Mouse (Mus musculus): ENCODE data around the gene Hcrtr2. TPM values are rescaled to one million over a fixed set of nuclear protein-coding genes. Genes with fewer than 3 reads are reported as not detected.

Hcrtr2 gene
- total and polyA plus RNA-seq, 3 experiments: not detected

GRCm38 (mm10) chr9:76196917-76197316, 126.7 kb downstream of the Hcrtr2 start:
- Histone ChIP-seq H3K4me3 (ENCODE audit: control insufficient read depth in 1 of 2, insufficient read depth in 1 of 2, low read depth in 2 of 2, low read length in 2 of 2) (no peak overlapping the region), H3K36me3 (ENCODE audit: control insufficient read depth in 1 of 2, insufficient read depth in 2 of 2, low read length in 2 of 2) (no peaks in the 10 kb centered on the region)
- DNase-seq (ENCODE audit: low read depth, low spot score): no peak

GRCm38 (mm10) chr9:76179221-76179620, 144.4 kb downstream of the Hcrtr2 start:
- Histone ChIP-seq H3K4me3 (ENCODE audit: control insufficient read depth in 1 of 2, insufficient read depth in 1 of 2, low read depth in 2 of 2, low read length in 2 of 2) (no peak overlapping the region), H3K27ac (ENCODE audit: control insufficient read depth, low read depth, low read length) (no peak overlapping the region), H3K27me3 (ENCODE audit: control insufficient read depth in 1 of 2, insufficient read depth in 2 of 2, low read length in 2 of 2) (no peaks in the 10 kb centered on the region), H3K4me1 (ENCODE audit: control insufficient read depth in 1 of 2, insufficient read depth in 2 of 2, low read length in 2 of 2) (no peaks in the 10 kb centered on the region), H3K36me3 (ENCODE audit: control insufficient read depth in 1 of 2, insufficient read depth in 2 of 2, low read length in 2 of 2) (no peaks in the 10 kb centered on the region), H3K9ac (ENCODE audit: control insufficient read depth, low read depth, low read length, poor library complexity, severe bottlenecking) (no peak overlapping the region), H3K79me2 (ENCODE audit: control insufficient read depth, insufficient read depth, low read length, poor library complexity) (no peaks in the 10 kb centered on the region), H3K9me3 (replicated peaks; ENCODE audit: insufficient read depth, low read length) (no peaks in the 10 kb centered on the region)
- no peak for TF ChIP-seq JUND (IDR thresholded peaks at IDR 0.05; ENCODE audit: low read depth, low read length)
- TF ChIP-seq USF1 (IDR thresholded peaks at IDR 0.05; ENCODE audit: low read depth, low read length): no peak
- no peak for TF ChIP-seq EP300 (IDR thresholded peaks at IDR 0.05; ENCODE audit: low read depth in 1 of 2, low read length in 2 of 2)
- no peak for TF ChIP-seq POLR2A (IDR thresholded peaks at IDR 0.05; ENCODE audit: control insufficient read depth in 1 of 2, insufficient read depth in 1 of 2, low read depth in 1 of 2, low read length in 2 of 2, poor library complexity in 1 of 2)
- TF ChIP-seq MYC (IDR thresholded peaks at IDR 0.05; ENCODE audit: low read depth, low read length): no peak
- TF ChIP-seq KAT2A (conservative IDR thresholded peaks at IDR 0.05; ENCODE audit: low read depth, low read length): no peak
- TF ChIP-seq ZMIZ1 (IDR thresholded peaks at IDR 0.05; ENCODE audit: low read depth, low read length): no peak
- TF ChIP-seq MAX (IDR thresholded peaks at IDR 0.05; ENCODE audit: low read length): no peak
- TF ChIP-seq MXI1 (IDR thresholded peaks at IDR 0.05; ENCODE audit: low read depth, low read length): no peak
- no peak for TF ChIP-seq MEF2A (IDR thresholded peaks at IDR 0.05; ENCODE audit: extremely low read depth, insufficient replicate concordance, low read depth, low read length, poor library complexity, severe bottlenecking)
- no peak for TF ChIP-seq CTCF (IDR thresholded peaks at IDR 0.05 in 2 of 3, conservative IDR thresholded peaks at IDR 0.05 in 1 of 3; ENCODE audit: control insufficient read depth in 1 of 3, insufficient read depth in 1 of 3, low read depth in 2 of 3, low read length in 3 of 3, poor library complexity in 1 of 3, severe bottlenecking in 1 of 3)
- no peak for TF ChIP-seq MAZ (IDR thresholded peaks at IDR 0.05; ENCODE audit: low read depth, low read length)
- no peak for TF ChIP-seq HCFC1 (IDR thresholded peaks at IDR 0.05; ENCODE audit: low read depth, low read length)
- DNase-seq (ENCODE audit: low read depth, low spot score): no peak

More at GRCm38 (mm10) chr9:76196917-76197316, 126.7 kb downstream of the Hcrtr2 start:
- no peaks in the 10 kb centered on the region for H3K79me2 ChIP-seq (ENCODE audit: control insufficient read depth, insufficient read depth, low read length, poor library complexity)
- no peaks in the 10 kb centered on the region for H3K27me3 ChIP-seq (ENCODE audit: control insufficient read depth in 1 of 2, insufficient read depth in 2 of 2, low read length in 2 of 2)
- TF ChIP-seq MXI1 (IDR thresholded peaks at IDR 0.05; ENCODE audit: low read depth, low read length): no peak
- TF ChIP-seq CTCF (IDR thresholded peaks at IDR 0.05 in 2 of 3, conservative IDR thresholded peaks at IDR 0.05 in 1 of 3; ENCODE audit: control insufficient read depth in 1 of 3, insufficient read depth in 1 of 3, low read depth in 2 of 3, low read length in 3 of 3, poor library complexity in 1 of 3, severe bottlenecking in 1 of 3): no peak
- no peak overlapping the region for H3K27ac ChIP-seq (ENCODE audit: control insufficient read depth, low read depth, low read length)
- H3K4me1 ChIP-seq (ENCODE audit: control insufficient read depth in 1 of 2, insufficient read depth in 2 of 2, low read length in 2 of 2): no peaks in the 10 kb centered on the region
- no peaks in the 10 kb centered on the region for H3K9me3 ChIP-seq (replicated peaks; ENCODE audit: insufficient read depth, low read length)
- H3K9ac ChIP-seq (ENCODE audit: control insufficient read depth, low read depth, low read length, poor library complexity, severe bottlenecking): no peak overlapping the region

Other genes with a start within 250 kb of the Hcrtr2 start
- not detected in 2 replicates for gene Gfral, start 110.2 kb downstream of the Hcrtr2 start, total RNA-seq (2012; rRNA removed)
- gene Gfral, start 110.2 kb downstream of the Hcrtr2 start, polyA plus RNA-seq (2012; ENCODE audit: insufficient read depth in 1 of 2, insufficient read length in 2 of 2, low read depth in 1 of 2, low replicate concordance in 2 of 2, missing spikeins in 1 of 2): not detected
- gene Fam83b, start 243.3 kb upstream of the Hcrtr2 start, total RNA-seq (2012; rRNA removed): not detected in 2 replicates
- not detected for gene Fam83b, start 243.3 kb upstream of the Hcrtr2 start, polyA plus RNA-seq (2012; ENCODE audit: insufficient read depth in 1 of 2, insufficient read length in 2 of 2, low read depth in 1 of 2, low replicate concordance in 2 of 2, missing spikeins in 1 of 2)